ENCODE assay signal across 19 mouse cellular contexts in the genomic region with DNA sequence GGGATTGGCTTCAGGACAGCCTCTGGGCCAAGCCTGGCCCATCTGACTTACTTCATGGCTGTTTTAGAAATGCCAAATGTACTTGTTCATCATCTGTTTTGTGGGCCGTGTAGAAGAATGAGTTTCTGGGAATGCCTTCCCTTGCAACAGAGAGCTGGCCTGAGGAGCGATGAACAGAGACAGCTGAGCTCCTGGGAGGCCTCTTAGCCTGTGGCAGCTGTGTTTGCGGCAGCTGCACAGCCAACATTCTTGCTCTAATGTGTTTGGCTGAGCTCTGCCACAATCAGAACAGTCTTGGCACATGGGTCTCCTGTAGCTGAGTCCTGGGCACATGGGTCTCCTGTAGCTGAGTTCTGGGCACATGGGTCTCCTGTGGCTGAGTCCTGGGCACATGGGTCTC. TPM values are rescaled to one million over a fixed set of nuclear protein-coding genes. Genes with fewer than 3 reads are reported as not detected.
DNase-seq lines count a peak whose midpoint lies in the region; ATAC-seq and TF ChIP-seq lines count a peak whose summit lies in the region.
"Had no signal": no experiment of that assay in that cellular context is flagged by ENCODE, and none has a peak within 500 bp of the region (broad histone marks: within the 10 kb centered on the region; RNA-seq: fewer than 3 reads in every experiment).

No protein-coding gene starts in this region.

- DNase-seq in heart, adult 9 months (ENCODE audit: low spot score in 2 of 2): peak; percentile 37 to 44
- DNase-seq in heart, adult 8-10 months (ENCODE audit: low spot score): no peak
- peak; percentile 40 for DNase-seq in lung, postnatal 10 days
- no peak for DNase-seq in lung, postnatal 25 days (ENCODE audit: low spot score)
- DNase-seq in Patski (ENCODE audit: low read depth, low spot score): no peak
- peak; percentile 63 for DNase-seq in limb, embryonic 14.5 days (ENCODE audit: low spot score)
- no peak for DNase-seq in liver, postnatal 0 days
- DNase-seq: cerebellum, adult 11-12 months; cerebellum, postnatal 36 days; kidney, postnatal 10 days had no signal

- no peaks in the 10 kb centered on the region for H3K27me3 ChIP-seq in Patski
- no peaks in the 10 kb centered on the region for H3K27me3 ChIP-seq in limb, embryonic 14.5 days (ENCODE audit: control insufficient read depth, insufficient read depth, low read length)
- H3K27me3 ChIP-seq in liver, postnatal 0 days (ENCODE audit: insufficient read depth, low read length): no peaks in the 10 kb centered on the region
- H3K27me3 ChIP-seq: CH12.LX; intestine, embryonic 15.5 days; neural tube, embryonic 12.5 days had no signal

- TF ChIP-seq POLR2A in limb, embryonic 14.5 days (IDR thresholded peaks at IDR 0.05; ENCODE audit: borderline replicate concordance, extremely low read depth, insufficient read depth, insufficient read length): no peak

- POLR2A ChIA-PET in Patski (lab: Charles Lee): no interaction called here

- peak; percentile 55 for ATAC-seq in Patski
- ATAC-seq in limb, embryonic 14.5 days (ENCODE audit: low FRiP score, low read depth): peak; percentile 75
- ATAC-seq in liver, postnatal 0 days: no peak
- ATAC-seq: intestine, embryonic 15.5 days; midbrain, embryonic 16.5 days had no signal

- CTCF ChIA-PET in Patski (lab: Charles Lee): interaction anchor here (0.8 kb wide), 1 partner anchor 20 kb away, joined by 3 read pairs; no protein-coding TSS in a partner anchor

- TF ChIP-seq EP300 in liver, postnatal 0 days (IDR thresholded peaks at IDR 0.05; ENCODE audit: low read depth): no peak

- no peaks in the 10 kb centered on the region for H3K9me3 ChIP-seq in limb, embryonic 14.5 days (ENCODE audit: control insufficient read depth, low read length)
- H3K9me3 ChIP-seq in liver, postnatal 0 days (ENCODE audit: low read length): no peaks in the 10 kb centered on the region
- H3K9me3 ChIP-seq: forebrain, embryonic 10.5 days; heart, embryonic 10.5 days; intestine, embryonic 15.5 days; neural tube, embryonic 12.5 days had no signal

- no peak overlapping the region for H3K27ac ChIP-seq in limb, embryonic 14.5 days (replicated peaks; ENCODE audit: low read depth, low read length)
- no peak overlapping the region for H3K27ac ChIP-seq in liver, postnatal 0 days (ENCODE audit: low read depth)
- H3K27ac ChIP-seq: forebrain, embryonic 10.5 days; heart, embryonic 10.5 days; intestine, embryonic 15.5 days; liver, embryonic 14.5 days; neural tube, embryonic 12.5 days had no signal

- H3K36me3 ChIP-seq in limb, embryonic 14.5 days (ENCODE audit: control insufficient read depth, insufficient read depth, low read length): no peaks in the 10 kb centered on the region
- H3K36me3 ChIP-seq in liver, postnatal 0 days (replicated peaks; ENCODE audit: insufficient read depth, low read length): no peaks in the 10 kb centered on the region
- H3K36me3 ChIP-seq: heart, embryonic 10.5 days; intestine, embryonic 15.5 days had no signal

- no peaks in the 10 kb centered on the region for H3K4me1 ChIP-seq in limb, embryonic 14.5 days (ENCODE audit: control insufficient read depth, insufficient read depth, low read length)
- H3K4me1 ChIP-seq in liver, postnatal 0 days (ENCODE audit: insufficient read depth): no peaks in the 10 kb centered on the region
- H3K4me1 ChIP-seq: forebrain, embryonic 10.5 days; intestine, embryonic 15.5 days; neural tube, embryonic 12.5 days had no signal

- in situ Hi-C loops in Patski (cut with MboI; ENCODE audit: low pct_unique_long_range_greater_than_20kb): no loop called here

- 84% methylated on average over 3 of the region's 3 CpGs for WGBS in limb, embryonic 14.5 days
- 86% methylated on average over 3 of the region's 3 CpGs for WGBS in liver, postnatal 0 days (ENCODE audit: insufficient replicate concordance)

- no peak overlapping the region for H3K4me2 ChIP-seq in limb, embryonic 14.5 days (replicated peaks; ENCODE audit: low read depth, low read length, severe bottlenecking)
- no peak overlapping the region for H3K4me2 ChIP-seq in liver, postnatal 0 days (ENCODE audit: low read depth, low read length)
- H3K4me2 ChIP-seq: intestine, embryonic 15.5 days; neural tube, embryonic 12.5 days had no signal

- H3K4me3 ChIP-seq in limb, embryonic 14.5 days (replicated peaks; ENCODE audit: low read length): no peak overlapping the region
- no peak overlapping the region for H3K4me3 ChIP-seq in liver, postnatal 0 days (ENCODE audit: low read depth, low read length)
- H3K4me3 ChIP-seq: forebrain, embryonic 10.5 days; heart, embryonic 10.5 days; intestine, embryonic 15.5 days; neural tube, embryonic 12.5 days had no signal

- no peak for TF ChIP-seq CTCF in Patski (IDR thresholded peaks at IDR 0.05)
- no peak for TF ChIP-seq CTCF in liver, postnatal 0 days (IDR thresholded peaks at IDR 0.05; ENCODE audit: low read depth)

- H3K9ac ChIP-seq in limb, embryonic 14.5 days (ENCODE audit: low read depth, low read length, severe bottlenecking): no peak overlapping the region
- H3K9ac ChIP-seq in liver, postnatal 0 days (replicated peaks): no peak overlapping the region
- H3K9ac ChIP-seq: intestine, embryonic 15.5 days; liver, embryonic 14.5 days; neural tube, embryonic 12.5 days had no signal

RNA-seq across cellular contexts. Expression of a gene that starts 22.4 kb away (rescaled TPM):
- 10 to 100 TPM; 17.8 to 24.5 (median 20.6) TPM for total RNA-seq in heart, adult 8-10 months (2022)
- 50.9 TPM for polyA plus RNA-seq in Patski (2021)
- polyA plus RNA-seq in limb, embryonic 14.5 days (2012; rRNA removed): 63.7 and 96.8 TPM in 2 replicates
- 45.6 and 47.6 TPM in 2 replicates for polyA plus RNA-seq in limb, embryonic 14.5 days (2014; fragmentation: Nextera tagmentation; extraction: Ambion mirVana)
- 8.3 and 8.7 TPM in 2 replicates for polyA plus RNA-seq in liver, postnatal 0 days (2015; fragmentation: Nextera tagmentation; extraction: Ambion mirVana)

RNA-seq across cellular contexts. Expression of a gene that starts 30.9 kb away (rescaled TPM):
- 1,000 to 10,000 TPM in 2 of 4 experiments, 100 to 1,000 TPM in 2; 938 to 1,102 (median 988) TPM for total RNA-seq in heart, adult 8-10 months (2022)
- 1,930 TPM for polyA plus RNA-seq in Patski (2021)
- 5,343 and 6,042 TPM in 2 replicates for polyA plus RNA-seq in limb, embryonic 14.5 days (2012; rRNA removed)
- 5,732 and 5,809 TPM in 2 replicates for polyA plus RNA-seq in limb, embryonic 14.5 days (2014; fragmentation: Nextera tagmentation; extraction: Ambion mirVana)
- 2,490 and 2,569 TPM in 2 replicates for polyA plus RNA-seq in liver, postnatal 0 days (2015; fragmentation: Nextera tagmentation; extraction: Ambion mirVana)

RNA-seq across cellular contexts. Expression of a gene that starts 35.5 kb away (rescaled TPM):
- total RNA-seq in heart, adult 8-10 months (2022): not detected
- polyA plus RNA-seq in Patski (2021): 0.08 TPM
- polyA plus RNA-seq in limb, embryonic 14.5 days (2012; rRNA removed): 1.4 and 1.9 TPM in 2 replicates
- 0.19 and 0.83 TPM in 2 replicates for polyA plus RNA-seq in limb, embryonic 14.5 days (2014; fragmentation: Nextera tagmentation; extraction: Ambion mirVana)
- polyA plus RNA-seq in liver, postnatal 0 days (2015; fragmentation: Nextera tagmentation; extraction: Ambion mirVana): not detected in 2 replicates
- total RNA-seq: hematopoietic stem cell, adult 5-6 weeks; megakaryocyte, adult 5-6 weeks had no signal

RNA-seq across cellular contexts. Expression of a gene that starts 54.4 kb away (rescaled TPM):
- 10 to 100 TPM; 37.9 to 47.4 (median 45.7) TPM for total RNA-seq in heart, adult 8-10 months (2022)
- polyA plus RNA-seq in Patski (2021): 67.5 TPM
- polyA plus RNA-seq in limb, embryonic 14.5 days (2012; rRNA removed): 49.2 and 58.9 TPM in 2 replicates
- polyA plus RNA-seq in limb, embryonic 14.5 days (2014; fragmentation: Nextera tagmentation; extraction: Ambion mirVana): 96.2 and 97.2 TPM in 2 replicates
- polyA plus RNA-seq in liver, postnatal 0 days (2015; fragmentation: Nextera tagmentation; extraction: Ambion mirVana): 34.3 and 37.9 TPM in 2 replicates

Comparison
In these comparisons a context has a peak if more than half of its experiments do, and no peak if none do; other contexts are left out.
1. DNase-seq: peak in heart, adult 9 months (2 of 2), lung, postnatal 10 days (single experiment) and limb, embryonic 14.5 days (single experiment); none in heart, adult 8-10 months (single experiment), lung, postnatal 25 days (single experiment), Patski (single experiment) and liver, postnatal 0 days (single experiment).